Mouse (Mus musculus) liver, adult 2 months (tissue): ENCODE data around the gene Kcnip2.

Source experiments
- CTCF ChIP-seq: fragments of 200-500 bp; IDR thresholded peaks from 2 replicates; pipeline ENCODE4 v1.5.1; 2011; ENCODE audit warnings: low read depth, low read length, control low read depth
- POLR2A ChIP-seq: fragments of 200-500 bp; IDR thresholded peaks from 2 replicates; pipeline ENCODE4 v1.6.1; 2011; ENCODE audit warnings: low read length, control low read depth; ENCODE audit not compliant: insufficient read depth; ENCODE audit errors: extremely low read depth

DNA sequence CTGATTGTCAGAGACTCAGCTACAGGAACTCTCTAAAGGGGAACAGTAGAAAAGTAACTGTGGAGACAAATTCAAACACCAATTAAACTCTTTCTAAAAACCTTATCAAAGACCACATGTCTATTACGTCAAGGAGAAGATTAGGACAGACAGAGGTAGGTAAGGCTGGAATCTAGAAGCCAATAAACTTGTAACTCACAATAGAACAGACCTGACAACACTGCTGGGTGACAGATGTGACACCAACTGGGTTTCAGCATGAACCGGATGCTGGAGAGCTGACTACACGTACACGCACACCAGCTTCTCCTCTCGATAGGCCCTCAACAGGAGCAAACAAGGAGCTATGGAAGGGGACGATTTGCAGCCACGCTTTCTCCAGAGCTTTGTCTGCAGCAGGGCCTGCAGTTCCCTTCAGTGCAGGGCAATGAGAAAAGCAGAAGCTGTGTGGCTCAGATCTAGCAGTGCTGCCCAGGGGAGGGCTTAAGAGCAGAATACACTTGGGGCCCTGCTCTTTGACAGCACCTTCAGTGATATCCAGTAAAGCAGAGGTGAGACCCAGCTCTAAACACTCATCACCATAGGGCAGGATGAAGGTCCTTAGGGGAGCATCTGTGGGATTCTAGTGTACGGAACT, 39.5 kb upstream of the Kcnip2 start:
- TF ChIP-seq CTCF (no peak), POLR2A (no peak)
